Mouse (Mus musculus): ENCODE measurements around the gene Caap1. TPM values are rescaled to one million over a fixed set of nuclear protein-coding genes. Genes with fewer than 3 reads are reported as not detected.

The Caap1 gene
- polyA plus RNA-seq, 1 experiment from 2014 or later = 10.8 TPM

GRCm38 (mm10) chr4:94601395-94601794, 44.8 kb upstream of the Caap1 start:
- Histone ChIP-seq H3K27ac (replicated peaks) (no peak overlapping the region), H3K4me2 (replicated peaks; ENCODE audit: low read depth) (no peak overlapping the region), H3K9ac (ENCODE audit: low read length) (no peak overlapping the region), H3K36me3 (ENCODE audit: control insufficient read depth, insufficient read depth, low read length) (no peaks in the 10 kb centered on the region), H3K4me3 (ENCODE audit: low read depth, low read length) (no peak overlapping the region), H3K27me3 (ENCODE audit: control insufficient read depth, insufficient read depth, low read length) (no peaks in the 10 kb centered on the region), H3K9me3 (ENCODE audit: control insufficient read depth, low read length) (no peaks in the 10 kb centered on the region), H3K4me1 (replicated peaks; ENCODE audit: control insufficient read depth, insufficient read depth) (no peaks in the 10 kb centered on the region)
- 77% methylated on average over 4 of the region's 4 CpGs for WGBS
- no peak for ATAC-seq (ENCODE audit: low FRiP score, low TSS enrichment)
- DNase-seq (ENCODE audit: low spot score) = no peak
- TF ChIP-seq EP300 (optimal IDR thresholded peaks at IDR 0.05) (no peak), CTCF (IDR thresholded peaks at IDR 0.05; ENCODE audit: low read depth) (peak; percentile 55)

GRCm38 (mm10) chr4:94592709-94593108, 36.1 kb upstream of the Caap1 start:
- ATAC-seq (ENCODE audit: low FRiP score, low TSS enrichment) (no peak), DNase-seq (ENCODE audit: low spot score) (no peak)
- no peak overlapping the region for H3K4me3 ChIP-seq (ENCODE audit: low read depth, low read length)
- no peaks in the 10 kb centered on the region for H3K9me3 ChIP-seq (ENCODE audit: control insufficient read depth, low read length)
- no peaks in the 10 kb centered on the region for H3K27me3 ChIP-seq (ENCODE audit: control insufficient read depth, insufficient read depth, low read length)
- no peak overlapping the region for H3K9ac ChIP-seq (ENCODE audit: low read length)
- H3K4me2 ChIP-seq (replicated peaks; ENCODE audit: low read depth) = no peak overlapping the region
- TF ChIP-seq CTCF (IDR thresholded peaks at IDR 0.05; ENCODE audit: low read depth) (no peak), EP300 (optimal IDR thresholded peaks at IDR 0.05) (no peak)
- H3K4me1 ChIP-seq (replicated peaks; ENCODE audit: control insufficient read depth, insufficient read depth) = no peaks in the 10 kb centered on the region
- H3K36me3 ChIP-seq (ENCODE audit: control insufficient read depth, insufficient read depth, low read length) = no peaks in the 10 kb centered on the region
- no peak overlapping the region for H3K27ac ChIP-seq (replicated peaks)

GRCm38 (mm10) chr4:94591765-94592381, 35.3 kb upstream of the Caap1 start:
- TF ChIP-seq CTCF (IDR thresholded peaks at IDR 0.05; ENCODE audit: low read depth) (no peak), EP300 (optimal IDR thresholded peaks at IDR 0.05) (no peak)
- no peaks in the 10 kb centered on the region for H3K4me1 ChIP-seq (replicated peaks; ENCODE audit: control insufficient read depth, insufficient read depth)
- H3K27me3 ChIP-seq (ENCODE audit: control insufficient read depth, insufficient read depth, low read length) = no peaks in the 10 kb centered on the region
- no peaks in the 10 kb centered on the region for H3K36me3 ChIP-seq (ENCODE audit: control insufficient read depth, insufficient read depth, low read length)
- ATAC-seq (ENCODE audit: low FRiP score, low TSS enrichment) (no peak), DNase-seq (ENCODE audit: low spot score) (no peak)
- WGBS = 69% methylated on average over 4 of the region's 4 CpGs
- no peaks in the 10 kb centered on the region for H3K9me3 ChIP-seq (ENCODE audit: control insufficient read depth, low read length)
- H3K4me2 ChIP-seq (replicated peaks; ENCODE audit: low read depth) = no peak overlapping the region
- H3K27ac ChIP-seq (replicated peaks) = no peak overlapping the region
- H3K4me3 ChIP-seq (ENCODE audit: low read depth, low read length) = no peak overlapping the region
- no peak overlapping the region for H3K9ac ChIP-seq (ENCODE audit: low read length)

- ATAC-seq (ENCODE audit: low FRiP score, low TSS enrichment) (no peak), DNase-seq (ENCODE audit: low spot score) (no peak)
- no peak overlapping the region for H3K27ac ChIP-seq (replicated peaks)
- no peak overlapping the region for H3K9ac ChIP-seq (ENCODE audit: low read length)
- H3K9me3 ChIP-seq (ENCODE audit: control insufficient read depth, low read length) = no peaks in the 10 kb centered on the region
- H3K4me1 ChIP-seq (replicated peaks; ENCODE audit: control insufficient read depth, insufficient read depth) = no peaks in the 10 kb centered on the region
- H3K27me3 ChIP-seq (ENCODE audit: control insufficient read depth, insufficient read depth, low read length) = no peaks in the 10 kb centered on the region
- no peak for TF ChIP-seq CTCF (IDR thresholded peaks at IDR 0.05; ENCODE audit: low read depth)
- TF ChIP-seq EP300 (optimal IDR thresholded peaks at IDR 0.05) = no peak
- no peak overlapping the region for H3K4me3 ChIP-seq (ENCODE audit: low read depth, low read length)
- no peak overlapping the region for H3K4me2 ChIP-seq (replicated peaks; ENCODE audit: low read depth)
- 98% methylated on average over 4 of the region's 4 CpGs for WGBS
- peaks cover 10% of the 10 kb centered on the region; the same call in 1 of the 2 replicates for H3K36me3 ChIP-seq (ENCODE audit: control insufficient read depth, insufficient read depth, low read length)
These were observed 16.1 kb upstream of the Caap1 start for GRCm38 (mm10) chr4:94572677-94573076.

GRCm38 (mm10) chr4:94564297-94564696, 7.7 kb upstream of the Caap1 start:
- no peak overlapping the region for H3K9ac ChIP-seq (ENCODE audit: low read length)
- no peak overlapping the region for H3K4me3 ChIP-seq (ENCODE audit: low read depth, low read length)
- no peaks in the 10 kb centered on the region for H3K27me3 ChIP-seq (ENCODE audit: control insufficient read depth, insufficient read depth, low read length)
- no peaks in the 10 kb centered on the region for H3K9me3 ChIP-seq (ENCODE audit: control insufficient read depth, low read length)
- DNase-seq (ENCODE audit: low spot score) = no peak
- TF ChIP-seq EP300 (optimal IDR thresholded peaks at IDR 0.05) (no peak), CTCF (IDR thresholded peaks at IDR 0.05; ENCODE audit: low read depth) (no peak)
- H3K4me2 ChIP-seq (replicated peaks; ENCODE audit: low read depth) = no peak overlapping the region
- no peak for ATAC-seq (ENCODE audit: low FRiP score, low TSS enrichment)
- peaks cover 6% of the 10 kb centered on the region; the same call in 1 of the 2 replicates for H3K36me3 ChIP-seq (ENCODE audit: control insufficient read depth, insufficient read depth, low read length)
- H3K27ac ChIP-seq (replicated peaks) = no peak overlapping the region
- H3K4me1 ChIP-seq (replicated peaks; ENCODE audit: control insufficient read depth, insufficient read depth) = no peaks in the 10 kb centered on the region

- no peak for ATAC-seq (ENCODE audit: low FRiP score, low TSS enrichment)
- H3K4me2 ChIP-seq (replicated peaks; ENCODE audit: low read depth) = no peak overlapping the region
- no peak for DNase-seq (ENCODE audit: low spot score)
- no peaks in the 10 kb centered on the region for H3K4me1 ChIP-seq (replicated peaks; ENCODE audit: control insufficient read depth, insufficient read depth)
- no peak for TF ChIP-seq CTCF (IDR thresholded peaks at IDR 0.05; ENCODE audit: low read depth)
- no peak for TF ChIP-seq EP300 (optimal IDR thresholded peaks at IDR 0.05)
- no peak overlapping the region for H3K27ac ChIP-seq (replicated peaks)
- no peaks in the 10 kb centered on the region for H3K27me3 ChIP-seq (ENCODE audit: control insufficient read depth, insufficient read depth, low read length)
- no peak overlapping the region for H3K4me3 ChIP-seq (ENCODE audit: low read depth, low read length)
- H3K9ac ChIP-seq (ENCODE audit: low read length) = no peak overlapping the region
- no peaks in the 10 kb centered on the region for H3K9me3 ChIP-seq (ENCODE audit: control insufficient read depth, low read length)
- WGBS = 61% methylated on average over 7 of the region's 7 CpGs
- H3K36me3 ChIP-seq (ENCODE audit: control insufficient read depth, insufficient read depth, low read length) = no peaks in the 10 kb centered on the region
These were observed 5.5 kb upstream of the Caap1 start for GRCm38 (mm10) chr4:94561954-94562648.
